Mouse (Mus musculus) myocyte (in vitro differentiated cells): Measurements from ENCODE around the gene Ubr1. TPM values are rescaled to one million over a fixed set of nuclear protein-coding genes. Genes with fewer than 3 reads are reported as not detected.
"Not testable (repeated sequence)": the region's sequence is repeated elsewhere in the genome, so short reads cannot be mapped to it uniquely, and the experiment has no call there.

ENCODE experiments used
- H3K27me3 ChIP-seq: one replicate; pipeline ENCODE4 v1.6.1; 2011; ENCODE audit not compliant: control insufficient read depth, insufficient read depth, insufficient read length
- H3K36me3 ChIP-seq: one replicate; pipeline ENCODE4 v1.6.1; 2011; ENCODE audit not compliant: control insufficient read depth, insufficient read depth
- H3K4me2 ChIP-seq: one replicate; pipeline ENCODE4 v1.6.1; 2011; ENCODE audit warnings: low read depth, control low read depth
- H3K4me3 ChIP-seq: one replicate; pipeline ENCODE4 v1.5.1; 2011; ENCODE audit warnings: mild to moderate bottlenecking, control low read depth, moderate library complexity
- H3K79me2 ChIP-seq: one replicate; pipeline ENCODE4 v1.6.1; 2011; ENCODE audit not compliant: control insufficient read depth, insufficient read depth
- H3ac ChIP-seq: one replicate; pipeline ENCODE4 v1.6.1; 2011; ENCODE audit not compliant: control insufficient read depth, insufficient read length
- CEBPB ChIP-seq: IDR thresholded peaks from 2 replicates; pipeline ENCODE4 v1.6.1; 2011; ENCODE audit warnings: mild to moderate bottlenecking, moderate library complexity; ENCODE audit not compliant: poor library complexity, insufficient read depth, severe bottlenecking
- E2F4 ChIP-seq: IDR thresholded peaks from one replicate; pipeline ENCODE4 v1.6.1; 2011; ENCODE audit warnings: mild to moderate bottlenecking, control low read depth, moderate library complexity; ENCODE audit not compliant: insufficient read depth
- MAX ChIP-seq: IDR thresholded peaks from one replicate; pipeline ENCODE4 v1.6.1; 2011; ENCODE audit warnings: low read depth, mild to moderate bottlenecking, control low read depth
- MYOD1 ChIP-seq, 3 experiments: IDR thresholded peaks; one replicate each; pipeline ENCODE4 v1.6.1; 2011; ENCODE audit warnings: control low read depth in 2 of 3, low read depth in 2 of 3, mild to moderate bottlenecking in 2 of 3, moderate library complexity in 1 of 3; ENCODE audit not compliant: insufficient read length in 2 of 3, control insufficient read depth in 1 of 3
- MYOG ChIP-seq, 3 experiments: IDR thresholded peaks; one replicate each; pipeline ENCODE4 v1.6.1; 2011; ENCODE audit warnings: control low read depth in 2 of 3, low read depth in 2 of 3, mild to moderate bottlenecking in 2 of 3; ENCODE audit not compliant: insufficient read length in 2 of 3, control insufficient read depth in 1 of 3, insufficient read depth in 1 of 3
- POLR2A ChIP-seq: IDR thresholded peaks from one replicate; pipeline ENCODE4 v1.6.1; 2011; ENCODE audit warnings: low read depth, mild to moderate bottlenecking, control low read depth, moderate library complexity; ENCODE audit not compliant: insufficient read length
- POLR2AphosphoS2 ChIP-seq: IDR thresholded peaks from one replicate; pipeline ENCODE4 v1.6.1; 2011; ENCODE audit warnings: low read depth, control low read depth; ENCODE audit not compliant: insufficient read length
- REST ChIP-seq: IDR thresholded peaks from one replicate; pipeline ENCODE4 v1.6.1; 2011; ENCODE audit warnings: mild to moderate bottlenecking, control low read depth, moderate library complexity; ENCODE audit not compliant: insufficient read depth, insufficient read length
- SRF ChIP-seq: IDR thresholded peaks from one replicate; pipeline ENCODE4 v1.6.1; 2011; ENCODE audit warnings: low read depth; ENCODE audit not compliant: control insufficient read depth, insufficient read length
- TCF12 ChIP-seq: IDR thresholded peaks from one replicate; pipeline ENCODE4 v1.6.1; 2011; ENCODE audit warnings: mild to moderate bottlenecking, control low read depth; ENCODE audit not compliant: poor library complexity, insufficient read depth, severe bottlenecking
- TCF3 ChIP-seq: IDR thresholded peaks from one replicate; pipeline ENCODE4 v1.6.1; 2011; ENCODE audit warnings: low read depth, control low read depth; ENCODE audit not compliant: insufficient read length
- USF1 ChIP-seq: IDR thresholded peaks from one replicate; pipeline ENCODE4 v1.6.1; 2011; ENCODE audit warnings: low read depth, mild to moderate bottlenecking, control low read depth, moderate library complexity
- polyA plus RNA-seq: library from polyadenylated mRNA; unstranded; fragments of >200 nt; fragmentation: generic; extraction: Trizol; gene quantifications from one replicate; pipeline ENCODE4 v1.2.1, GENCODE M21; 2012; ENCODE audit warnings: missing spikeins

Gene Ubr1
- polyA plus RNA-seq, 1 experiment, result 5.8 TPM

DNA sequence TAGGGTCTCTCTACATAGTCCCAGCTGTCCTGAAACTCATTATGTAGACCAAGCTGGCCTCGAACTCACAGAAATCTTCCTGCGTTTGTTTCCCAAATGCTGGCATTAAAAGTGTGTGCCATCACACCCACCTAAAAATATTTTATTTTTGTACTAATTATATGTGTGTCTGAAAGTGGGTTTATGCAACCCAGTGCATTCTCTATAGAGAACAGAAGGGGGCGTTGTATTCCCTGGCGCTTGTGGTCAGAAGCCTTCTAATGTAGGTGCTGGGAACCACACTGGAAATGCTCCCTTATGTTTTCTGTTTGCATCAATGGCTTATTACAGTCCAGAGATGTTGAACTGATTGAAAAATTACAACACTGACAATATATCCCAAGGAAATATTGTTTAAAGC lies 5.8 kb upstream of the Ubr1 start:
- peak overlapping the region; percentile 91 for H3K4me2 ChIP-seq
- H3K27me3 ChIP-seq, result no peaks in the 10 kb centered on the region
- no peaks in the 10 kb centered on the region for H3K36me3 ChIP-seq
- TF ChIP-seq MYOD1 (IDR thresholded peaks at IDR 0.05; ENCODE audit: control insufficient read depth in 1 of 3, insufficient read length in 2 of 3, low read depth in 2 of 3) (no peak), REST (no peak), POLR2AphosphoS2 (no peak), TCF3 (no peak), TCF12 (no peak), MAX (no peak), POLR2A (no peak), E2F4 (no peak), USF1 (no peak), MYOG (IDR thresholded peaks at IDR 0.05; ENCODE audit: control insufficient read depth in 1 of 3, insufficient read depth in 1 of 3, insufficient read length in 2 of 3, low read depth in 2 of 3) (no peak)
- H3K4me3 ChIP-seq, result peak overlapping the region; percentile 37
- peak overlapping the region; percentile 26 for H3ac ChIP-seq
- no peaks in the 10 kb centered on the region for H3K79me2 ChIP-seq

DNA sequence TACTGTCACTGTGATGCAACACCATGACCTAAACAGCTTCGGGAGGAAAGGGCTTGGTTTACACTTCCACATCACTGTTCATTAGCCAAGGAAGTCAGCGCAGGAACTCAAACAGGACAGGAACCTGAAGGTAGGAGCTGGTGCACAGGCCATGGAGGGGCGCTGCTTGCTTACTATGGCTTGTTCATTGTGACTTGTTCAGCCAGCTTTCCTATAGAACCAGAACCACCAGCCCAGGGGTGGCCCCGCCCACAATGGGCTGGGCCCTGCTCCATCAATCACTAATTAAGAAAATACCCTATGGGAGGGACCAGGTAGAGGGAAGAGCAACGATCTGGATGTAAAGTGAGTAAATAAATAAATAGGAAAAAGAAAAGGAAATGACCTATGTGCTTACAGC lies 2.4 kb upstream of the Ubr1 start:
- Histone ChIP-seq H3K27me3 (no peaks in the 10 kb centered on the region), H3ac (no peak overlapping the region), H3K79me2 (peaks cover 23% of the 10 kb centered on the region), H3K4me3 (no peak overlapping the region), H3K4me2 (no peak overlapping the region), H3K36me3 (no peaks in the 10 kb centered on the region)
- TF ChIP-seq MAX, result no peak
- no peak for TF ChIP-seq REST

DNA sequence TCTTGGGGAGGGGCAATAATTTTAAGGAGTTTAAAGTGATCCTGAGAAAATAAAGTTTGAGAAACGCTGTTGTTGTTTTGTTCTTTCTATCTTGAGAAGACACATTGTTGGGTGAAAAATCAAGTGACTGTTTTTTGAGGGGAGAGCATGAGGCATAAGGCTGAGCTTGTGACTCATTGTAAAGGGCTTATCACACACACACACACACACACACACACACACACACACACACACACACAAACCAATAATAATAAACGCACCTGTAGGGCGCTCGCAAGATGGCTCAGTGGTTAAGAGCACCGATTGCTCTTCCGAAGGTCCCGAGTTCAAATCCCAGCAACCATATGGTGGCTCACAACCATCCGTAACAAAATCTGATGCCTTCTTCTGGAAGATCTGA lies 1.7 kb upstream of the Ubr1 start:
- H3K4me3 ChIP-seq, H3K27me3 ChIP-seq, H3ac ChIP-seq, H3K4me2 ChIP-seq, H3K36me3 ChIP-seq: not testable (repeated sequence)
- H3K79me2 ChIP-seq, result peaks cover 31% of the 10 kb centered on the region

DNA sequence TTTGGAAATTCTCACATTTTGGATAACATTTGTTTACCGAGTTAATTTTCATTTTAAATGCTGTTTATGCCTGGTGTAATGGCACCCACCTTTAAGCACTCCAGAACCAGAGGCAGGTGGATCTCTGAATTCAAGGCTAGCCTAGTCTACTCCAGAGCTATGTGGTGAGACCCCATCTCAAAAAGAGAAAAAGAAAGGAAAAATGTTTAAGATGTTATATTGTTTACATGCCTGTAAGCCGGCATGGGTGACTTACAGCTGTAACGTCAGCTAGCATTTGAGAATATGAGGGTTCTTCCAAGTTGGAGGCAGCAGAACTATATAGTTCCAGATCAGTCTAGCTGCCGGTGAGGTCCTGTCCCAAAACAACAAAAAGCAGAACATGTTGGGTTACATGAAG lies 1.3 kb upstream of the Ubr1 start:
- H3K4me2 ChIP-seq, result peak overlapping the region; percentile 96
- no peak overlapping the region for H3ac ChIP-seq
- TF ChIP-seq REST (no peak), USF1 (no peak), POLR2A (no peak), MYOG (IDR thresholded peaks at IDR 0.05; ENCODE audit: control insufficient read depth in 1 of 3, insufficient read depth in 1 of 3, insufficient read length in 2 of 3, low read depth in 2 of 3) (no peak), SRF (no peak), MAX (no peak), MYOD1 (IDR thresholded peaks at IDR 0.05; ENCODE audit: control insufficient read depth in 1 of 3, insufficient read length in 2 of 3, low read depth in 2 of 3) (no peak)
- H3K36me3 ChIP-seq, result no peaks in the 10 kb centered on the region
- H3K27me3 ChIP-seq, result no peaks in the 10 kb centered on the region
- H3K79me2 ChIP-seq, result peaks cover 35% of the 10 kb centered on the region
- peak overlapping the region; percentile 99 for H3K4me3 ChIP-seq

DNA sequence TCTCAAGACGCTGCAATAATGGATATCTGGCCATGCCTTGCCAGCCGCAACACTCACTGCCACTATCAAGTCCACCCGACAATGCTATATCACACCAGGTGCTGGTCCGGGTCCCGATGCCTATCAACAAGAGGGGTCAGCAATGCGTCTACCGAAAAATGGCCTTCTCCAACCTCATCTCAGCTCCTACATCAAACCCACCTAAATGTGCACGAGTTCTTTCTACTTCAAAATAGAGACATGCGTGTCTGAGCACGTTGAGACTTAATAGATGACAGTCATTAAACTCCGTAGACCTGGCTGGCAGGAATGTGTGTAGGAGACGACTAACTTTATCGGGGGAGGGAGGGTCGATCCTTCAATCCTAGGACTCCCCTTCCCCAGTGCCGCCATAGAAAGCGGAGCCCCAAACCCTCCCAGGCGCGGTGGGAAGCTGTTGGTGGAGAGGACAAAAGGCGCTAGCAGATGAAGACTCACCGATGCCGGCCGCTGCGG lies 423 bp downstream of the Ubr1 start:
- peak overlapping the region; percentile 35 for H3ac ChIP-seq
- H3K4me2 ChIP-seq, result peak overlapping the region; percentile 89
- H3K36me3 ChIP-seq, result no peaks in the 10 kb centered on the region
- H3K4me3 ChIP-seq, result peak overlapping the region; percentile 99
- no peak for TF ChIP-seq MAX
- no peak for TF ChIP-seq TCF3
- TF ChIP-seq POLR2A, result no peak
- TF ChIP-seq POLR2AphosphoS2, result no peak
- TF ChIP-seq USF1, result no peak
- no peak for TF ChIP-seq CEBPB
- no peak for TF ChIP-seq REST
- no peak for TF ChIP-seq TCF12
- TF ChIP-seq MYOG (IDR thresholded peaks at IDR 0.05; ENCODE audit: control insufficient read depth in 1 of 3, insufficient read depth in 1 of 3, insufficient read length in 2 of 3, low read depth in 2 of 3), result no peak
- TF ChIP-seq SRF, result no peak
- no peak for TF ChIP-seq MYOD1 (IDR thresholded peaks at IDR 0.05; ENCODE audit: control insufficient read depth in 1 of 3, insufficient read length in 2 of 3, low read depth in 2 of 3)
- no peak for TF ChIP-seq E2F4
- H3K79me2 ChIP-seq, result peaks cover 51% of the 10 kb centered on the region
- H3K27me3 ChIP-seq, result no peaks in the 10 kb centered on the region
